Mouse (Mus musculus) adrenal gland, adult 2 months (tissue): Measurements from ENCODE around the gene Prkcb. TPM values are rescaled to one million over a fixed set of nuclear protein-coding genes. Genes with fewer than 3 reads are reported as not detected.
A peak's percentile ranks its signal among the peaks of the same experiment; 100 is the strongest.

Experiments
- DNase-seq: peaks from one replicate; pipeline ENCODE4 v3.0.0; 2021
- polyA plus RNA-seq: library from polyadenylated mRNA; depleted of rRNA; stranded (reverse); fragments of >200 nt; gene quantifications from 2 replicates; pipeline ENCODE4 v1.2.3, GENCODE M21; 2012
- total RNA-seq, 2 experiments: library from RNA; stranded (reverse); gene quantifications; 2 replicates each; pipeline ENCODE4 v1.2.3; 2021

The Prkcb gene
- total and polyA plus RNA-seq, 3 experiments, result 5.0 to 21.3 (median 13.2) TPM

DNA sequence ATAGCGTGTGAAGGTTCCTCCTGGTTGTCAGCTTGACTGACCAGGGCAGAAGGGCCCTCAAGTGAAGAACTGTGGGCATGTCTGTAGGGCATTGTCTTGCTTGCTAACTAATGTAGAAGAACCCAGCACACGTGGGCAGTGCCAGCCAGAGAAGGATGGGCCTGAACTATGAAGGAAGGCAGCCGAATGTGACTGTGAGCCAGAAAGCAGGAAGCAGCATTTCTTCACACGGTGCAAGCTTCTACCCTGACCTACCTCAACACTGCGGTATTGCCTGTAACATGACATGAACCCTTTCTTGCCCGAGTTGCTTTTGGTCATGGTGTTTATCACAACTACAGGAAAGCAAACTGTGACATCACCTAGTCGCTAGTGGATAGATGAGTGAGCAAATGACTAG is 113.5 kb downstream of the Prkcb start:
- no peak for DNase-seq

DNA sequence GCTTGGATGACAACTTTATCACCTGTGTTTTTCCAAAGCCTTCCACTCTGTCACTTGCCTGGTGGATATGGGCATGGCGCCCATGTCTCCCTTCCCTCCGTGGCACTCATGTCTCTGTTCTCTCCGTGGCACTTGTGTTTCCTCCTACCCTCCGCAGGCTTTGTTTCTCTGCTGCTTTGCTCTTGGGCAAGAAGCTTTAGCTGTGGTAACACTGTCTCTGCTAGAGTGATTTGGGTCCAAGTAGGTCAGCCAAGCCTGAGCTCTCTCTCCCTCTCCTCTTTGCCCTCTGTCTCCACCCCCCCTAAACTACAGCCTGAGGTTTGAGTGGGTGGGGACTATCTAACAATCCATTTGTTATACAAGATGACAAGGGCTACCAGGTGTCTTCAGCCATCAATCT is 114.8 kb downstream of the Prkcb start:
- DNase-seq, result peak; percentile 36

DNA sequence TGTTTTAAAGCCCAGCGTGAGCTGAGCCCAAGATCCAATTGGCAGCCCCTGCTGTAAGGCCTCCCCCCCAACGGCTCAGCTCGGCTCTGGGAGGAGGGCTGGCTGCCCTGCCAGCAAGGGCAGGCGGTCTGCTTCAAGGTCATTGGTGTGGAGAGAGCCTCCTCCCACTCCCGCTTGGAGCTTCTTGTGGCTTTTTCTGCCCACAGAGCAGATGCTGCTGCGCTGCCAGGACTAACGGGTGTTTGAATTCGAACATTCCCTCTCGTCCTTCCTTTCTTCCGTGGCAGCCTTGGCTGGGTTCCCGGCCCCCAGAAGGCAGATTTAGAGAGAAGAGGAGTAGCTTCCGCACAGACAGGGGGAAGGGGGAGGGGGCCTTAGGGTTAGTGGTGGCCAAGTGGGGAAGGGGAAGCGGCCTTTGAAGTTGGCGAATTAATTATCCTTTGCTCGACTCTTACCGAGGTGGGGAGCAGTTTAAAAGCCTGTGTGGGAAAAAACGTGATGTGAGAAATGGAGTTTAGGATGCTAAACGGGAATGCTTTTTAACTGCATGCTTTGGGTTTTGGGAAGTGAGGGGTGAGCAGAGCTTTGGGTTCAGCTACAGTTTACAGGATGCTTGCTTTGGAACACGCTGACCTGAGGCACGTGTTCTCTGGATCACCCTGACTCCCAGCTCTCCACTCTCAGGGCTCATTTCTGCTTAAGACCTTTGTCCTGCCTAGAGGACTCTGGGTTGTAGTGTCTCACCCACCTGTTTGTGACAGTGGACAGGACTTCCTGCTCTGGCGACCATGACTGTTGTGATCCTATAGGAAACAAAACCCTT is 116.2 kb downstream of the Prkcb start:
- peak; percentile 75 for DNase-seq

DNA sequence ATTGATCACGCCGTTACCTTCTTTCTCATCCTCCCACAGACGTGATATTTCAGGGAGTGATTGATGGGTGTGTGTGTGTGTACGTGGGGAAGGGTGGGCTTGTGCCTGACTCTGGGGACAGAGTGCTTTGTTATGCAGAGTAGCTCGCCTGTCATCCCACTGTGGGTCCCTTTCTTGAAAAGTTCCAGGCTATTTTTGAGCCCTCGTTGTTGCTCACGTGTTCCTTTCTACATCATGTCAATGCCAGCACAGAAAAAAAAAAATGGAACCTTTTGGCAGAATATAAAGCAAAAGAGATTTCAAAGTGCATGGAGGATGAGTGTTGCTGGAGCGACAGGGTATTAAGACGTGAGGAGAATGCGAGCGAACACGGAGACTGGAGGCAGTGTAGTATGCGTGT is 118.1 kb downstream of the Prkcb start:
- DNase-seq, result no peak

DNA sequence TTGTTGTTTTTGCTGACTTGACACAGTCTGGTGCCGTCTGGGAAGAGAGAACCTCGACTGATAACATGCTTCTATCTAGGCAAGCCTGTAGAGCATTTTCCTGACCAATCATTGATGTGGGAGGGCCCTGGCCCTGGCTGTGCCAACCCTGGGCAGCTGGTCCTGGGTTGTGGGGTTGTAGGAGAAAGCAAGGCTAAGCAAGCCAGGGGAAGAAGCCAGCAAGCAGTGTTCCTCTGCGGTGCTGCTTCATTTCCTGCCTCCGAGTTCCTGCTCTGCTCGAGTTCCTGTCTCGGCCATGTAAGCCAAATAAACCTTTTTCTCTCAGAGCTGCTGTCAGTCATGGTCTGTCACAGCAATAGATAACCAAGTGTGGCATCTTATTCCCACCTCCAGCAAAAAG is 121.4 kb downstream of the Prkcb start:
- no peak for DNase-seq

DNA sequence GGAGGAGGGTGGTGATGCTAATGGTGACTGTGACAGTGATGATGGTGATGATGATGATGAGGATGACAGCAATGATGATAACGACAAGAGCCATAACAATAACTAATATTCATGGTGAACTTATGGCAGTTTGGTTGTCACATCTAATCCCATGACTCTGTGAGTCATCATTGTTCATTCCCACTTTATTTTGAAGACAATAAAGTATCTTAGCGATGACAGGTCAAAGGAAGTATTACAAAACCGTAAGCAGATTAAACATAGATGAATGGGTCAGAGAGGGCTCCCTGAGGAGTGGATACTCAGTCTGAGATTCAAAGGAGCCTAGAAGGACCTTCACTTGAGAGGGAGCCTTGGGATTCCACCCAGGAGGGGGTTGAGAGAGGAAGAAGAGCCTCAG is 122.3 kb downstream of the Prkcb start:
- DNase-seq, result no peak

DNA sequence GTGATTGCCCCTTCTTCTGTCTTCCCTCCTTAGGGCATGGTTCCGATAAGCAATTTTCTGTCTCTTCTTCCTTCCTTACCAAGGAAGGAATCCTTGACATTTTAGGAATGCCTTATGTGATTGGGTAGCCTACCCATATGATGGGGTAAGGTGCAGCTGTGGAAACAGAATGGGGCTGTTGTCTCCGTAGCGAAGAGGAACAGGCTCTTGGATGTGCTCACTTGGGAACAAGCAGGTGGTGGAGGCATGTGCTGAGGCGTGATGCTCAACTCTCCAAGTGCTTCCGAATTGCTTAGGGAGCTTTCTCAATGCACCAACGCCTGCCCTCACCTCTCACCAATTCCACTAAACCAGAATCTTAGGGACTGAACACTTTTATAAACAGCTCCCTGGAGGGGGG is 124.7 kb downstream of the Prkcb start:
- DNase-seq, result no peak

DNA sequence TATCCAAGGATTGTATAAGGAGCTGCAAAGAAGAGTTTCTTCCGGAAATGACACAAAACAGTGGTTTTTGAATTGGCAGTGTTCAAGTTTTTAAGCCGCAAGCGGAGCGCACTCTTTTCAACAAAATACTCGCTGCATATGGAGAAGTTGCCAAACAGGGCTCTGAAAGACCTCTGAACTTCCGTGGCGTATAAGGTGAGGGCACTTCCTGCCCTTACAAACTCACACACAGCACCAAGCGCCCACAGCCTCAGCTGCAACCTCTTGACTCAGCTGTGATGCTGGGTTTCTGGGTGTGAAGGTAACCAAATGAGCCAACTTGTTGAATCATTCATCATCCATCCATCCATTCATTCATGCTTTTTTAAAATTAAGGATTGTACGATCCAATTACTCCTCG is 125.6 kb downstream of the Prkcb start:
- DNase-seq, result no peak

DNA sequence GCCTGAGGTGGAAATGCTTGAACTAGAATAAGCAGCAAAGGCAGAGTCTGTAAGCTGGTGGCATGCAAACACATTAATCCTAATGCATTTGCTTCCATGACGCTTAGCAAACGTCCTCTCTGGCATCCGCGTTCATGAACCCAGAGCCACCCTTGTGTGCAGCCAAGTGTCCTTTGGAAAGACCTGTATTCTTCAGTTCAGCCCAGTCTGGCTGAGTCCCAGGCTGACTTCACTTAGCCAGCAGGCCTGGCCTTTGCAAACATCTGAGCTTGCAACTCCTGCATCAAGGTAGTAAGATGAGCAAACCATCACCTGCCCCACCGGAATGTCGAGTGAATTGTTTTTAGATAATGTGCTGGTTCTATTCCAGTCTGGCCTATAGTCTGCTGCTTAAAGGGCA is 126.1 kb downstream of the Prkcb start:
- DNase-seq, result no peak

DNA sequence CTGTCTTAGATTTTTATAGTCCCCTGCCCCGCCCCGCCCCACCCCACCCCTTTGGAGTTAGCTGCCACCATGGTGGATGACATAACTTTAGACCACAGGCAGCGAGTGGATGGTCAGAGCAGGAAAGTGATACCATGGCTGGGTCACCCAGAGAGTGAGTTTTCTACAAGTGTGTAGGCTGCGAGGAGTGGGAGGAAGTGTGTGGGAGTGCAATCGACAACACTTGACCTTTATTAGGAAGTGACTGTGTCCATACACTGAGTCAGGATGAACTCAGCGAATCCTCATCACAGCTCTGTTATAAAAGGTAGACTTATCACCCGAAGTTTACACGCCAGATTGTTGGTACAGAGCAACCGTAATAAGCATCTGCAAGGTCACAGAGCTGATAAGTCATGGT is 126.8 kb downstream of the Prkcb start:
- no peak for DNase-seq

DNA sequence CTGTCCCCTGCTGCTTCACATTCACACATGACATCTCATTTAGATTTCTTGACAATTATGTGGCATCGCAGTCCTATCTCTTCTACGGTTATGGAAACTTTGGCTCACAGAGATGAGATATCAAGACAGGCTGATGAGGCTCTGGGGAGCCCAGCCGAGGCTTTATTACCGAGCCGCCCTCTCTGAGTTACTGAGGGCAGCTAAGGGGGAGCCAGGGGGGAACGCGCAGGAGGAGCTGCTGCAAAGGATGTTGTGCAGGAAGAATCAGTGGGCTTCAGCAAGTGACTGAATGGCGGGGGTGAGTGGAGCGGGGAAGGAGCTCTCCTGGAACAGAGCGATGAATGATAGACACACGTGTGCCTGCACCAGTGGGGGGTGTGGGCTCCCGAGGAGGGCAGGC is 127.4 kb downstream of the Prkcb start:
- no peak for DNase-seq

DNA sequence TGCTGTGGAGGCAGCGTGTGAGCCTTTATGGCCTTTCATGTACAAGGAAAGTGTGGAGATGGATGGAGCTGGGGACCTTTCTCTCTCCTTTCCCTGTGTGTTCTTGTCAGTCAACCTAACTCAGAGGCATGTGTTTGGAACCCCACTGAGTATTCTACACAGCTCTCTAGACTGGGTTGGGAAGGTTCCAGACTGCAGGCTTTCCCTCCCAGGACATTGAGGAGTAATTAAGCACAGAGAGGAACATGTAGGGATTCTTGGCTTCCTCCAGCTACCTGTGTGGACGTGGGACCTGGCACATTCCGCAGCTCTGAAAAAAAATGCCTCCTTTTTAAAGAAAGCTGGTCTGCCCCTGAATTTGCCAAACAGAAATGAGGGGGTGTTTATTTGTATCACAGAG is 130.0 kb downstream of the Prkcb start:
- no peak for DNase-seq

DNA sequence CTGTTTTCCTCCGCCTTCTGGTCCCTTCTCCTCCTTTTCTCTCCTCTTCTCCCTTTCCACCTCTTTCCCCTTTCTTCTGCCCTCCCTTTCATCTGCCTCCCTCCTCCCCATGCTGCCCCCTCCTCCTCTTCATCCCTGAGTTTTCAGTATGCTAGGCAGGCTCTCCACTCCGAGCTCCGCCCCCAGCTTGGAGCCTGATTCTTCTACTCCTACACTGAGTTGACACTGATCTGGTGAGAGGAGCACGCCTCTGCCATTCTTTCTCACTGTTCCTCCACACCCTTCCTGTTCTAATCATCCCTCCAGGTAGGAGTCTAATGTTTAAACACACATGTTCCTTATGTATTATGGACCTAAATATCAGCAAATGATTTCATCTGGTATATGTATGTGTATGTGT is 135.3 kb downstream of the Prkcb start:
- DNase-seq, result no peak

DNA sequence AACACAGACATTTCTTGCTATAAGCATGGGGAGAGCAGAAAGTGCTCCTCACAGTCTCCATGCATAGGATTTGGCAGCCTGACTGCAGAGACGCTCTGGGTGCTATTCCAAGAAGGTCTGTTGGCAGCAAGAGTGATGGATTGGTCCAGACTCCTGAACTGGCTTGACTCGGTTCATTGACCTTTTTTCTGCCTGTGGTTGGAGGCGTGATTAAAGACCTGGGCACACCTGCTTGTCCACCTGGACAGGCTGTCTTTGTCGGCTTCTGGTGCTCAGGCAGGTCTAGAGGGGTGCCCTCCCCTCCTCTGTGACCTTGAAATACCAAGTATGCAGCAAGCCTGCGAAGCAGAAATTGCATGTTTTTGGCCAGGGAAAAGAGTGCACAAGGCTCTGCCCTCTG is 140.6 kb downstream of the Prkcb start:
- DNase-seq, result no peak

DNA sequence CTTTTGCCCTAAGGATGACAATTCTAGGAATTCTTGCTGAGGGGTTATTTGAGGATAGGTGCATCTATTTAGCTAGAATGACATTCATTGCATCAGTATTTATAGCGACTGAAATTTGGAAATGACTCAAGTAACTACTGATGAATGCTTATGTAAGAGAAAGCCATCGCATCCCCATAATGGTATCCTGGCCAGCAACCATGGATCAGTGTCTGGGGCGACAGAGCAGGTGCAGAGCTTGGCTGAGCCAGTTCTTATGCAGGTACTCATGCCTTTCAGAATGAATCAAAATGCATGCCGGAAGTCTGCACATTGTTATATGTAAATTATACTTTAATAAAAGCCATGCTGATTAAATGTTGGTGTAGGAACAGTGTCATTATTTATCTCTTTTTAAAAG is 143.8 kb downstream of the Prkcb start:
- DNase-seq, result no peak

DNA sequence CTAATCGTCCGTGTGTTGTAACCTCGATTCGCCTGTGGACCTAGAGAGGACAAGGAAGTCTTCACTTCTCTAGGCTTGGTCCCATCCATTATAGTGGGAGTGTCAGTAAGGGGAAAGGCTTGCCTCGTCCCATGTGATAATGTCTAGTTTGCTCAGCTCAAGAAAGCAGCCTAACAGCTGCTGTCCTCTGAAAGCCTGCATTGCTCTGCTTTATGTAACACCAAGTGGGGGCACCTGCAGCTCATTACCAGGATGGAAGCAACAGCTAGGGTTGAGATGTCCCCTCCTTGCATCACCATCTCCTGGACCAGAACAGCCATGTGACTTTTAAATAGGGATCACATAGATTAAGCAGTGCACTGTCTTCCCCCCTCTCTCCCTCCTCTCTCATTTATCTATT is 144.8 kb downstream of the Prkcb start:
- no peak for DNase-seq

DNA sequence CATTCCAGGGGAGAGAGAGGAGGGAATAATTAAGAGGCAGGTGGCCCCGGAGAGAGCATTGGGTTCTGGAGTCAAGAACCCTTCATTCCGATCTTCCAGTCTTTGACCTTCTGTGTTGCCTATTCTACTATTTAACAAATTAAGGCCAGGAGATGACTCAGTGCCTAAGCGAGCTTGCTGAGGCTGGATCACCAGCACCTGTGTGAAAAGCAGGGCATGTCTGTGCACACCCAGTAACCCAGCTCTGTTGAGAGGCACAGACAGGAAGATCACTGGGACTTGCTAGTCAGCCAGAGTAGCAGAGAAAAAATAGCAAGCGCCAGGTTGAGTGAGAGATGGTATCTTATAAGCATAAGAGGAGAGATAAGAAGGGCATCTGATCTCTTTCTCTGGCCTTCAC is 146.4 kb downstream of the Prkcb start:
- DNase-seq, result peak; percentile 21

DNA sequence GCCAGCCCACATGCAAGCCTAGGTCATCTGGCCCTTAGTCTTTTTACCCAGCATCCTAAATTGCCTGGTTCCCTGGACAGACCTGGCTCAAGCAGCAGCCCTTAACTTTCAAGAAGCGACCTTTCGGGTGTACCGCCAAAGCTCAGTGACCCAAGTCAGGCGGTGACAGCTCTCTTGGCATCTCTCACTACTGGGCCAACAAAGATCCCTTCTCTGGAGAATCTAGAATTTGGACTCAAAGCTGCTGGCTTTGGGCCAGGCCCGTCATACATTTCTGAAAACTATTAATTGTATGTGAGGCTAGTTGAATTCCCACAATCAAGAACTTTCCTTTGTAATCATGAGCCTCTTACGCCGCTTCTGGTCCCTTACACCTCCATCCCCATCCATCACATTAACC is 147.0 kb downstream of the Prkcb start:
- DNase-seq, result no peak

DNA sequence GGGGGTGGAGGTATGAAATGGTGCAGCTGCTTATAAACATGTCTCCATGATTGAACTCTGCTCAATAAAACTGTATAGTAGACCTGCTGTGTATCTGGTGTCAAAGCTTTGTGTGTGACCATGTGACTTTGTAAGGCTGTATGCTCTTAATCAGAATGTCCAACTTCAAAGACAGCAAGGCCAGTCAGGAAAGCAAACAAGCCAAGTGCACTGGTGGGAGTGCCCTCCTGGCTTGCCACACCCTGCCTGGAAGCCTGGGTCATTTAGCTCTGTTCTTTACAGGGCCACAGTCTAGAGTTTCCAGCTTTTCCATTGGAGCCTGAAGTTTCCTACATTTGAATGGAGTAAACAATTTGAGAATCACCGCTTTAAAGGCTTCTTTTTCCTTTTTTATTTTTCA is 148.8 kb downstream of the Prkcb start:
- DNase-seq, result no peak

DNA sequence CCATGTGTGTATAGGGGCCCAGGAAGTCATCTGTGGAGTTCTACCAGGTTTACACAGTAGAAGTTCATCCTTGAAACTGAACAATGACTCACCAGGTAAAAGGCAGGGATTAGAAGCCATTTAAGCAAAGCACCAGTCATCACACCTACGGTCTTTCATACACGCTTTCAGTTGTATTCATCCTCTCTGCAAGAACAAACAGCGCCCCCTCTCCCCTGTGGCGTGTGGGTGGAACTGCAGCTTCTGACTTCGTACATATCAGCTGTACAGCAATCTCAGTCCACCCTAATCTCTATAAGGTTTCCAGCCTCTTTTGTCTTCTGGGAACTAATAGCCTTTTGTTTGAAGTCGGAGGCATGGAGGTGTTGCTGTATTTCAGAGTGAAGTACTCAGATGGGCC is 156.5 kb downstream of the Prkcb start:
- no peak for DNase-seq

DNA sequence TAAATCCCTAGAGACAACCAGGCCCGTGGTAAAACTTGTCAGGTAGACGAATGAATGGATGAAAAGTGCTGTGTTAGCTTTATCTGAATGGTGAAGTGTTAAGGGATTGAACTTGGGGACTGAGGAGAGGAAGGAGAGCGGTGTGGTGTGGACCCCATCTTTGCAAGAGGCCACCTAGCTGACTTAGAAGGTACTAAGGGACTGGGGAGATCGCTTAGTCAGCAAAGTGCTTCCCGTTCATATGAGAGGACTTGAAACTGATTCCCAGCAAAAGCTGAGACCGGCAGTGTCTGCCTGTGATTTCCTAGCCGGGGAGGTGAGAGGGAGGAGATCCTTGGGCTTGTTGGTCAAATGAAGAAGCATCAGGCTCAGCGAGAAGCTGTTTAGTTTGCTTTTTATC is 164.1 kb downstream of the Prkcb start:
- no peak for DNase-seq

DNA sequence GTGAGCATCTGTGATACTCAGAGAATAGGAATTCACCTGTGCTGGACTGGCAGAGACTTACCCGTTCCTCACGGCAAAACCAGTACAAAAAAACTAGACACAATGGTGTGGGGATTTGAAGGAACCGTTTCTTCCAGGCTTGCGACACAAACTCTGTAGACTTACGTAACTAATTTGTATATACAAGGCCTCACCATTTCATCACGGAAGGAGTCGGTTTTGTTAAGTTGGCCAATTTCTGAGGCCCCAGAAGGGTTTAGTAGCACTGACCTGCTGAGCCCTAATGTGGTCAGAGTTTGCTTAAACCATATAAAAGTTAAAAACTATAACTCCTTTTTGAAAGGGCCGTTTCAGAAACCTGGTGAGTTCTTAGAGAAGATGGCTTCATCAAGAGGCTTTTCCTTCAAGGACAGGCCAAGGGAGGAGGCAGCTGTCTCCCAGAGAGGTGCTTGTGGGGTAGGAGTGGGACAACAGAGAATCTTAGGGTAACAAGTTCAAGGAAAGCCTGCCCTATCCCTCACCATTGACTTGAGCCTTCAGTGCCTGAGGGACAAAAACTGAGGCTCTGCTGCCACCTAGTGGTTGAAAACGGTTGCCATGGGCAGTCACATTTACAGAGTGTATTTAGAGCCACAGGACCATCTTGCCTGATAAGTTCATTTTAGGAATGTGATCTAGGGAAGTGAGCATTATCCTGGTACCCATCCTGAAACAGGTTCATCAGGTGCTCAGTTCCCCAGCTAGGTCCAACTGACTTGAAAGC is 170.8 kb downstream of the Prkcb start:
- DNase-seq, result peak; percentile 74

DNA sequence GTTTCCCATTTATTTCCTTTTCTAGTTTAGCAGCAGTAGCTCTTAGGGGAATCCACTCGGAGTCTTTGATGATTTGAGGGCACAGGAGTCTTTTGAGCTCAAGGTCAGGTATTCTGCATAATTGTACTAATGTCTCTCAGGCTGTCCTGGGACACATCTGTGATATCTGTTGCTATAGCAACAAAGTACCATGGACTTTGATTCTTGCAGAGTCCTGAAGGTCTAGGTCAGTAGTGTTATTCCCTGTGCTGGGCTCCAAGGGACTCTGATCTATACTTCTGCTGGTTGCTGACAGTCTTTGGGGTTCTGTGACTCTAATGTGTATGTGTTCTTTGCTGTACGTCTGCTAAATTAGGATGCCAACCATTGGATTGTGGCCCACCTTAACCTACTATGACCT is 171.5 kb downstream of the Prkcb start:
- DNase-seq, result no peak
